Mouse (Mus musculus) CD8-positive naive resting alpha-beta T cell, adult 2 months (primary cell): ENCODE results near the gene Tomm7.
A peak's percentile ranks its signal among the peaks of the same experiment; 100 is the strongest.
"Not testable (repeated sequence)": the region's sequence is repeated elsewhere in the genome, so short reads cannot be mapped to it uniquely, and the experiment has no call there.

Source experiments
- DNase-seq, 2 experiments: peaks; one replicate each; pipeline ENCODE4 v3.0.0; 2022; ENCODE audit warnings: low read depth in 2 of 2, low spot score in 2 of 2

Tomm7 gene

DNA sequence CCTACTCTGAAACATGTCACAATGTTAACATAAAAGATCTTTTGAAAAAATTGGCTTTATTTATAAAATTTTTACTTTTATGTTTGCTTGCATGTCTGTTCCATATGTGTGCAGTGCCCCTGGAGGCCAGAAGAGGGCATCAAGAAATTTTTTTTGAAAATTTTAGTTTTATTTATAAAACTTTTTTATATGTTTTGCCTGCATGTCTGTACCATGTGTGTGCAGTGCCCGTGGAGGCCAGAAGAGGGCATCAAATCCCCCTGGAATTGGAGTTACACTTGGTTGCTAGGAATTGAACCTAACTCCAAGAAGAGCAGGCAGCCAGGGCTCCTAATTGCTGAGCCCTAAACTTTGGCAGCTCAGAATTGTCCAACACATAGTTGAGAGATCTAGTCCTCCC is 9.0 kb upstream of the Tomm7 start:
- peak in 1 of 2 experiments; percentile 36 for DNase-seq

DNA sequence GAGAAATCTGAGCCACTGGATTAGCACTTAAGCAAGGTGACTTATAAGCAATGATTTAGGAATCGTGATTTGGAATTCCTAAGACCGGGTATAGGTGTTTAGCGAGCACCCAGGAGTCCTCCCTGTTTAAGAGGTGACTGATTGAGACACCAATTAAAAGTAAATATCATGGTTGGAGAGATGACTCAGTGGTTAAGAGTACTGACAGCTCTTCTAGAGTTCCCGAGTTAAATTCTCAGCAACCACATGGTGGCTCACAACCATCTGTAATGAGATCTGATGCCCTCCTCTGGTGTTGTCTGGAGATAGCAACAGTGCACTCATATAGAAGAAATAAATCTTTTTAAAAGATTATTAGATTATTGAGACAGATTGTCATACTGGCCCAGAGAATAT is 7.2 kb upstream of the Tomm7 start:
- not testable (repeated sequence) for DNase-seq

DNA sequence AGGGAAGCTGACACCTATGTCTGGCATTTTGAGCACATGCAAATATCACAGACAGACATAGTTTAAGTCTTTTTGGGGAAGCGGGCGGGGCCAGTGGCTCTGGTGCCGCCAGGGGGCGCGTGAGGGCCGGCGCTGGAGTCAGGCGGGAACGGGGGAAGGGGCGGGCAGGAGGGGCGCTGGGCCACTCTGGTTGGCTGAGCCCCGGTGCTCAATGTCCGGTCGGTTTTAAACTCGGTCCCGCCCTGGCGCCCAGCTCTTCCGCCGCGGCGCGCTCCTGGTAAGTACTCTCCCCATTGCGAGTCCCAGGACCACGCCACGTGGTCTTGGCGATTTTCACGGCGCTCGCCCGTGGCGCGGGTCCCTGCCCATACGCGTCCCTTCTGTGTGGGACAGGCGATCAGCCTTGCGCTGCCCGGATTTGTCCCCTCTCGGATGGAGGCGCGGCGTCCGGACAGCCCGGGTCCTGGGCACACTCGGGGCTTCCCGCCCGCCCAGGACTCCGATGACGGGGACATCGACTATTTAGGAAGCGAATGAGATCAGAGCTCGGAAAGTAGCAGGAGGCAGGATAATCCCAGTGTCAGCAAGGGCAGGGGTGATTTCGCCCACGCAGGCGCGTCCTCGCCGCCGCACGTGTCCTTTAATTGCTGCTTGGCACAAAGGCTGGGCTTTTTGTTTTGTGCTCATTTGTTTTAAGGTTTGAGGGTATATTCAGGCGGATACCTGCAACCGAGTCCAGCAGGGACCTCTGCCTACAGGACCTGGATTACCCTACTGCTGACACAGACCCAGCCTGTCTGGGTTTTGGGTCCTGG is 6.6 kb upstream of the Tomm7 start:
- DNase-seq, result peak; percentile 91 to 92

DNA sequence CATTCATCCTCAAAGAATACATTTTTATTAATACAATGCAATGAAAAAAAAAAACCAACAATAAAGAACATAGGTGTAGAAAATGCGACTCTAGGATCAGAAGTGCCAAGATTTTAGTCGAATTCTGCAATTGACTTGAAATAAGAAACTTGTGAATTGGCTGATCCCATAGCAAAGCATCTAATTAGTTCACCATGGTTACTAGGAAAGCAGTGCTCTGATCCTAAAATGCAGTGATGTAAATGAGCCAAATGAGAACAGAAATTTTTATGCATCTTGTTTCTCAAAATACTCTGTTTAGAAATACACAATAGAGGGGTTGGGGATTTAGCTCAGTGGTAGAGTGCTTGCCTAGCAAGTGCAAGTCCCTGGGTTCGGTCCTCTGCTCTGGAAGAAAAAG is 1.2 kb upstream of the Tomm7 start:
- no peak for DNase-seq

DNA sequence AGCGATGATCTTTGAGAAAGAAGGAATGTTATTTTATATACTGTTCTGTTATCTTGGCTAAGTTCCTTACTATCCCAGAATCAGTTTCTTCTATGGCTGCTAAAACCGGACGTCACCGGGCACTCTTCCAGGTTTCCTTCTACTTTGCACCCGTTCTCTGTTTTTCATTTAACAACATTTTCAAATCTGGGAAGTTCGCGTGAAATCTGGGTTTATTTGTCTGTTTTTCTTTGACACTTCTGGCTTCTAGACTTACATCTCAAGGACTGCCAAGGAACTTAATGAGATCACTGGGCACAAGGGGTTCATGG is 525 bp upstream of the Tomm7 start:
- DNase-seq, result no peak

DNA sequence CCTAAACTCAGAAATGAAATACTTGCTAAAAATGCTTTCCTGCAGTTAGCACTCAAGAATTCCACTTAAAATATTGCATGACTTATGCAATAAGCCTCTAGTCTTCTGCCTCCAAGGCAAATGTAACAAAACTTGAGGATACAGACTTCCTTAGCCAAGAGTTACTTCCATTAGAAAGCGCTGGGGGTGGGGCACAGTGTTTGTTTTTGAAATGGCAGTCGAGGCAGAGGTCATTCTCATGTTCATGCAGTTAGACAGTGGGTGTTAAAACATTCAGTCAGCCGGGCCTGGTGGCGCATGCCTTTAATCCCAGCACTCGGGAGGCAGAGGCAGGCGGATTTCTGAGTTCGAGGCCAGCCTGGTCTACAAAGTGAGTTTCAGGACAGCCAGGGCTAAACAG is 5.8 kb downstream of the Tomm7 start:
- DNase-seq, result no peak

DNA sequence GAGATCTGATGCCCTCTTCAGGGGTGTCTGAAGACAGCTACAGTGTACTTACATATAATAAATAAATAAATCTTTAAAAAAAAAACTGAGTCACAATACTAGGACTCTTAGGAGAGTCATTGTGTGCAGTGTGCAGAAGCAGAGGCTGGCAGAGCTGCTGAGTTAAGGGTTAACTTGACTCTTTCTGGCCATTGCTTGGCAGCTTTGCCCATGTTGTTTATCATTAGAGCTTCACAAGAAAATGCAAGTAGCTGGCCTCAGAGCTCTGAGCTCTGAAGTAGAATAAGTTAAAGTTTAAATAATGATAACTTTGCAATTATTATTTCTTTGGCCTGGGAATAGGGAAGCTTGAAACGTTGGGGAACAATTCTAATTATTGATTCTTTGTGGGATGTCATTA is 8.3 kb downstream of the Tomm7 start:
- not testable (repeated sequence) for DNase-seq

DNA sequence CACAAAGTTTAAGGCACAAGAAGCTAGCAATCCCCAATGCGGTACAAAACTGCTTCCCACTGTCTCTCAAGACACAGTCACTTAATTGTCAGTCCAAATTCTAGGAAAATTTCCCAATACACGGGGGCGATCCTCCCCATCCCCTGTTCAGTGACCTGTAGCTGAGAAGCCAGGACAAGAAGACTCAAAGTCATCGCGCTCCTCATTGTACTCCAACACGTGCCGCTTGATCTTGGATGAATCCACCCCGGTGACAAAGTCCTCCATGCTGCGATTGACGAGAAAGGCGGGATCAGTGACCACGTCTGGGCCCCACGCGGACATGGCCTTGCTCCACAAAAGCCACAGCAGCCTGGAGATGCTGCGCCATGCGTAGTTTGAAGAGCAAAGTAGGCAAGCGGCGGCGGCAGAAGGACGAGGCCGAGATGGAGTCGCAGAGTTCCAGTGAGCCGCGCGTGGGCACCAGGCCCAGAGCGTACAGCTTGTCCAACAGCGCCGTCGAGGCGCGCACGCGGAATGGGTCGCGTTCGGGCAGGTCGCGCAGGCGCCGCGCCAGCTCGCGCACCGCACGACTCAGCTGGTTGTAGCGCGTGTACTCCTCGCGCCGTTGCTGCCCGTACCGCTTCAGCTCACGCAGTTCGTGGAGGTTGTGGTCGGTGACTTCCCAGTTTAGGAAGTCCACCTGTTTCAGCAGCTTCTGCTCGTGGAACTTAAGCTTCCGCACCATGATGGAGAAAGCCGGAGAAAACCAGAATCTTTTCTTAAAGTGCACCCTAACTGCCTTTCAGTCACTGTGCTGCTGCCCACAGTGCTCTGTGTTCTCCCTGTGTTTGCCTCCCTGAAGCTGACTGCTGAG is 12.8 kb downstream of the Tomm7 start:
- no peak for DNase-seq

DNA sequence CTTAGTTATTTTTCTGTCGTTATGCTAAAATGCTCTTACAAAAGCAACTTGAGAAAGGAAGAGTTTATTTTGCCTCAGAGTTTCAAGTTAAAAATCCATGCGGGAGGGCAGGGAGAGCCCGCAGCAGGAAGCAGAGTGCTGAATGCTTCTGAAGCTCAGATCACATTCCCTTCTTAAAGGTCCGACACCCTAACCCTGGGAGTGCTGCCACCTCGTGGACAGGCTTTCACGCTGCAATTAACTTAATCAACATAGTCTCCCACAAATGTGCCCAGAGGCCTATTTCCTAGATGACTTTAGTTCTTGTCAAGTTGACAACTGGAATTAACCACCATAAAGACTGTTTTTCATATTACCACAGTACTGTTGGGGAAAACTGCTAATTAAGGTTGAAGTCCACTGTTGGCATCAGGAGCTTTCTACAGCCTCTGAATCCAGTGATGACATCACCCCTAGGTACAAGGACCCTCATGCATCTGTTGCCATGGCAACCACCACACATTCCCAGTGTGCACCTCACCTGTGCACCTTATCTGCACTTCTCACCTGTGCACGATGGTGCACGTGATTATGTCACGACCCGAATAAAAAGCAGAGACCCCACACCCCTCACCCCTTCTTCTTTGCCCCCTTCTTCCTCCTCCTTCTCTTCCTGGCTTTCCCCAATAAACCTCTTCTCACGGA is 17.5 kb downstream of the Tomm7 start:
- peak; percentile 49 to 71 for DNase-seq

DNA sequence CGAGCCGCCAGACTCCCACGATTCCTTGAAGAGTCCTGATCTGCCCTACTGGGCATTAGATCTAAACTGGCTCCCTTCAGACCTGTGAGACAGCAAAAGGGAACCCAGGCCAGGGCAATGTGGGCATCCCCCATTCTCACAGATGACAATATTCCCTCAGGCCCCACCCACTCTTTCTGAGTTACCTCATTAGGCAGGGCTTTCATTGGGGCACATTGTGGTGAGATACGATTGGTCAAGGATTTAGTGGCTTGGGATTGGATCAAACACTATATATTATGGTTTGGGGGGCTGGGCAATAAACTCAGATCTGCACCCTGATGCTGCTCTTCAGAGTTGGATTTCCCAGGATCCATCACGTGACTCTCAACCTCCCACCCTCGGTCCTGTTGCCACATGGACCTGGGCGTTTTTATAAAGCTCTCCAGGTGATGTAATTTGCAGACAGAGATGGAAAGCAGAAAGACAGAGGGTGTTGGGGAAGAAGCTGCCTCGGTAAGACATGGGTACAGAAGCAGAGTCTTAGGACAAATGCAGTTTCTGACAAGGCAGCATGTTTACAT is 19.7 kb downstream of the Tomm7 start:
- DNase-seq, result no peak

DNA sequence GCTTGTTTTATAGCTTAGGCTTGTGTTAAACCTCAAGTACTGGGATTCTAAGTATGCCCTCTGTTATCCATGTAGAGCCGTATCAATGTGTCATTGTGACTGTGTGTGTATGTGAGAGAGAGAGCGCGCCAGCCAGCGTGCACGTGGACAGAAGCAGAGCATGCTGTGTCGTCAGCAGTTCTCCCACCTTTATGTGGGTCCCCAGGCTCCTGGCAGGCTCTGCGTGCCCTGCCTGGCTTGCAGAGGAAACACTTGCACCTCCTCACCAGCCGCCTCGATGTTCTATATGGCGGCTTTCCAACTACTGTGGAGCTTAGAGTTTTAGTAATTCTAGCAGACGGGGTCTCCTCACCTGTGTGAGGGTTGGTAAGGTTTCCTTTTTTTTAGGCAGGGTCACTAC is 21.7 kb downstream of the Tomm7 start:
- DNase-seq, result no peak

DNA sequence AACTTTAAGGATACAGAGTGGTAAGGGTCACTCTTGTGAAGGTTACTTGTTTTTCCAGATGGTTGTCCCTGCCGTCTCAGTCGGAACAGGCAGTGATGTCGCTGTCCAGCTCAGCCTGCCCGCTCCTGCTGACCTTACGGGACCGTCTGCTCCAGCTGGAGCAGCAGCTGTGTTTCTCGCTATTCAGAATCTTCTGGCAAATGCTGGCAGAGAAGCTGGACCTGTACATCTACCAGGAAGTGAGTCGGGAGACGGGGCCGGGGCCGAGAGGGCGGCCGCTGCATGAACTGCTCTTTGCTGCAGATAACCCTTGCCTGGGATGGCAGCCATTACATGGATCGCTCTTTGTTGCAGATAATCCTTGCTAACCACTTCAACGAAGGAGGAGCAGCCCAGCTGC is 27.3 kb downstream of the Tomm7 start:
- DNase-seq, result no peak

DNA sequence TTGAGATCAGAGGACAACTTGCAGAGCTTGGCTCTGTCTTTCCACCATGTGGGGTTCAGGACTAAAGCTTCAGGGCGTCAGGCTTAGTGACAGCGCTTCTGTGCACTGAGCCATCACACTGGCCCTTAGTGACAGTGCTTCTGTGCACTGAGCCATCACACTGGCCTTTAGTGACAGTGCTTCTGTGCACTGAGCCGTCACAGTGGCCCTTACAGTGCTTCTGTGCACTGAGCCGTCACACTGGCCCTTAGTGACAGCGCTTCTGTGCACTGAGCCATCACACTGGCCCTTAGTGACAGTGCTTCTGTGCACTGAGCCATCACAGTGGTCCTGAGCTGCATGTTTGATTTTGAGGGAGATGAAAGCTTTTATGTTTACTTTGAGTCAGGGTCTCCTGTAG is 29.1 kb downstream of the Tomm7 start:
- no peak for DNase-seq

DNA sequence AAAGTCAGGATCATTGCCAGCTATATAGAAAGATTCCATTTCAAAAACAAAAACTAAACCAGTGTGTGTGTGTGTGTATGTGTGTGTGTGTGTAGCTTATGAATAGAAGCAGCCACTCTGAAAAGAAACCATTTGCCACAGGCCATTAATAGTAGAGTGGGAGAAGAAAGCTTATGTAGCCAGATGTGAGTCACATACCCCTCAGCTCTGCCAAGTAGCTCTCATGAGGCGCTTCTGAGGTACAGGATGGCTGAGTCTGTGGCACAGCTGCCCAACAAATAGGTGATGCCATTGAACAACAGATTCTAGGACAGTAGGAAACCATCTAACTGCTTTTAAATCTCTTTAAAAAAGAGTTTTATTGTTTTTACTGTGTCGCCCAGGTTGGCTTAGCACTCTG is 51.2 kb downstream of the Tomm7 start:
- no peak for DNase-seq

DNA sequence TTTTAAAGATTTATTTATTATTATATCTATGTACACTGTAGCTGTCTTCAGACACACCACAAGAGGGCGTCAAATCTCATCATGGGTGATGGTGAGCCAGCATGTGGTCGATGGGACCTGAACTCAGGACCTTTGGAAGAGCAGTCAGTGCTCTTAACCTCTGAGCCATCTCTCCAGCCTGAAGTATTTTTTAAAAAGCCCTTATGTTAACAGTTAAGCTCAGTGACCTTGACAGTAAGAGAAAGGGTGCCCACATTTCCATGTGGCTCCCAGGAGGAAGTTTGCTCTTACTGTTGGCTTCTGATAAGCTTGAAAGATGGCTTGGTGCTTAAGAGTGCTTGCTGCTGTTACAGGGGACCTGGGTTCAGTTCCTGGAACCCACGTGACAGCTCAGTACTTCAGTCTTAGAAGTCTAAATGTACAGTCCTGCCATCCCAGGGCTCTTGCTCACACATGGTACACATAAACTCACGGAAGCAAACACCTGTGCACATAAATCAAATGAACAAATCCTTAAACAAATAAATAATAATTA is 54.8 kb downstream of the Tomm7 start:
- no peak for DNase-seq
